Mouse (Mus musculus) thymus, postnatal 14 days (tissue): ENCODE results near the gene Foxd4.

ENCODE experiments used
- DNase-seq: peaks from one replicate; pipeline ENCODE4 v3.0.0; 2021

The Foxd4 gene

GRCm38 (mm10) chr19:24873873-24874272 is 27.1 kb downstream of the Foxd4 start:
- no peak for DNase-seq

GRCm38 (mm10) chr19:24871037-24871635 is 29.9 kb downstream of the Foxd4 start:
- DNase-seq: peak; percentile 51

GRCm38 (mm10) chr19:24865436-24865835 is 35.6 kb downstream of the Foxd4 start:
- DNase-seq: no peak

- DNase-seq: no peak
Observed at GRCm38 (mm10) chr19:24861612-24862451, 39.2 kb downstream of the Foxd4 start, which contains the start of gene Pgm5. Pgm5 (minus strand) TSS chr19:24861855.

GRCm38 (mm10) chr19:24861276-24861611 is 39.8 kb downstream of the Foxd4 start:
- DNase-seq: no peak

GRCm38 (mm10) chr19:24851456-24852315 is 49.3 kb downstream of the Foxd4 start:
- DNase-seq: no peak
